Mouse (Mus musculus) ovary, postnatal 14 days (tissue): ENCODE measurements at regions not wholly inside any gene's neighbourhood (a gene's known extent, or its start where the extent isn't known, plus 50 kb on each side); places are given as distances from the start of the nearest gene placed in this dataset.

Source experiments
- DNase-seq: peaks from one replicate; pipeline ENCODE4 v3.0.0; 2022; ENCODE audit warnings: low spot score

DNA sequence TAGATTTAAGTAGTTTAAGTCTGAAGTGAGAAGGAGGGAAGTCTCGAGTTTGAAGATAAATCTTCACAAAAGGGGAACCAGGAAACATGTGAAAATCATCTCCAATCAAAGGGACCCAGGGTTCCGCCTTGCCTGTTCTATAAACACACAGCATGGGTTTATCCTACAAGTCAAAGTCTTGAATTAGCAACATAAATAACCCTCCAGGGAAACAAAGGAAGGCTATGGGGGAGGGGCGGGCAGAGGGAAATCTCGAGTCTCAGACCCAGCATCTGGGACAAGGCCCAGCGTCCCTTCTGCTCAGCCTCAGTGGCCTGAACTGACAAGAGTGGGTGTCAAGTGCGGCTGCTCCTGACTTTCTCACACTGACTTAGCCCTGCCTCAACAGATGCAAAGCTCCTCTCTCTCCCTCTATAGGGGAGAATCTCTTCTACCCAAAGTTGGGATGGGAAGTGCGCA, 240.3 kb upstream of the Lrig3 start:
- DNase-seq, result peak; percentile 2

DNA sequence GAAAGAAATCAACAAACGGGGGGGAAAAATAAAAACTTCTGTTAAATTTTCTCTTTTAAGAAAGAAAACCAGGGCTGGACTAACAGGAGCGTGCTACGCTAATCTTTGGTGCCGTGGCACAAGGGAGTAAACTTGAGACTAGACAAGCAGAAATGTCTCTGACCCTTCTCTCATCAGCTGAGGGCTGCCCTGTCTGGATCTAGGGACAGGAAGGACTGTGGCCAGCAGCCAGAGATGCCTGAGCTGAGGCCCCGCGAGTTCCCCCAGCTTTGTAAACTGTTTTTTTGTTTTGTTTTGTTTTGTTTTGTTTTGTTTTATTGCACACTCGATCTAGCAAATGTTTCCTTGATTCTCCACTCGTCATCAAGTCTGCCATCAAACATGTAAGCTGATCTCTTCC, 239.4 kb upstream of the Lrig3 start:
- no peak for DNase-seq

DNA sequence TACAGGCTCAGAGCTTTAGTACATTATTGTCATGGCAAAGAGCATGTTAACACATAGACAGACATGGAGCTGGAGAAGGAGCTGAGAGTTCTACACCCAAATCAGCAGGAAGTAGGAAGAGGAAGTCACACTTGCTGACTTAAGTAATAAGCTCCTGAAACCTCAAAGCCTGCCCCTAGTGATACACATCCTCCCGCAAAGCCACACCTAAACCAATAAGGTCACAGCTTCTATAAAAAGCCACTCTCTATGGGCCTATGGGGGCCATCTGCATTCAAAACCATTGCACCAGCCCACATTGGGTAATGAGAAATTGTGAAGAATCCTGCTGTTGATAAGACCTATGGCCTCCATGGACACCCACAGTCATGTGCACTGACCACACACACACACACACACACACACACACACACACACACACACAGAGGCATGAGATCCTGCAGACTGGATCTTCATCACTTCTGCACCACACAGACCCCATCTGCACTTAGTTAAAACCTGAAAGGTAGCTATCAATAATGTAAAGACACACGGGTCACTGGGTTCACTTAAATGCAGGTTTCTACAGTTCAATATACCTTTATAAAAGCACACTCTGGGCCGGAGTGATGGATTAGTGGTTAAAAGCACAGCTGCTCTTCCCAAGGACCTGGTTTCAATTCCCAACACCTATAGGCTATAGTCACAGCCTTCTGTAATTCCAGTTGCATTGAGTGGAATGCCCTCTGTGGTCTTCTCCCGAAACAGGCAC, 230.0 kb upstream of the Lrig3 start:
- no peak for DNase-seq

DNA sequence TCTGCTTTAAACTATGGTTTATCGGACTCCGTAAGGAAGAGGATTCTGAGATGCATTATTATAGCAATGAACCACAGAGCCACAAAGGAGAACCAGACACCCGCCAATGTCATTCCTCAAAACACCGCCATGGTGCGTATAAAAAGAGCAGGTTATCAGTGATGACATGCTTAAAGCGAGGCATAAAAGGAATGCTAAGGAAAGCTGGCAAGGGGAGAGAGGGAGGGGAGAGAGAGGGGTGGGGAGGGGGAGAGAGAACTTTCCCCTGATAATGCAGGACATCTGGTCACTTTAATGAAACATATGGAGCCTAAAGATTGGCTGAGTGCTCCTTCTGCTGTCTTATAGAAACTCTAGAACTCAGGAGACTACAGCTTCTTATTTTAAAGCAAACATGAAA, 222.8 kb upstream of the Lrig3 start:
- no peak for DNase-seq

- no peak for DNase-seq
Measured at GRCm38 (mm10) chr10:125749031-125749585, 216.9 kb upstream of the Lrig3 start.

GRCm38 (mm10) chr10:125752506-125753218, 213.3 kb upstream of the Lrig3 start:
- no peak for DNase-seq

DNA sequence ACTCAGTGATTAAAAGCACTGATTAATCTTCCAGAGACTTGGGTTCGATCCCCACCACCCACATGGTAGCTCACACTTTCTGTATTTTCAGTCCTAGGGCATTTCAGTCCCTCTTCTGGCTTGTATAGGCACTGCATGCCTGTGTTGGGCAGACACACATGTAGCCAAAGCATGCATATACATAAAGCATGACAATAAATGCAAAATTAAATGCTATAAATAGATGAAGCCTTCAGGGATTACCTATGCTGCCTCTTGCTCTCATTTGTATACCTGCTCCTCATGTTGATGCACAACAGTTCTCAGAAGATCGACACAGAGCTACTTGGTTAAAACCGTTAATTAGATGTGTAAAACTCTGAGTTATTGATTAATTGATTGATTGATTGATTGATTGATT, 206.8 kb upstream of the Lrig3 start:
- no peak for DNase-seq

DNA sequence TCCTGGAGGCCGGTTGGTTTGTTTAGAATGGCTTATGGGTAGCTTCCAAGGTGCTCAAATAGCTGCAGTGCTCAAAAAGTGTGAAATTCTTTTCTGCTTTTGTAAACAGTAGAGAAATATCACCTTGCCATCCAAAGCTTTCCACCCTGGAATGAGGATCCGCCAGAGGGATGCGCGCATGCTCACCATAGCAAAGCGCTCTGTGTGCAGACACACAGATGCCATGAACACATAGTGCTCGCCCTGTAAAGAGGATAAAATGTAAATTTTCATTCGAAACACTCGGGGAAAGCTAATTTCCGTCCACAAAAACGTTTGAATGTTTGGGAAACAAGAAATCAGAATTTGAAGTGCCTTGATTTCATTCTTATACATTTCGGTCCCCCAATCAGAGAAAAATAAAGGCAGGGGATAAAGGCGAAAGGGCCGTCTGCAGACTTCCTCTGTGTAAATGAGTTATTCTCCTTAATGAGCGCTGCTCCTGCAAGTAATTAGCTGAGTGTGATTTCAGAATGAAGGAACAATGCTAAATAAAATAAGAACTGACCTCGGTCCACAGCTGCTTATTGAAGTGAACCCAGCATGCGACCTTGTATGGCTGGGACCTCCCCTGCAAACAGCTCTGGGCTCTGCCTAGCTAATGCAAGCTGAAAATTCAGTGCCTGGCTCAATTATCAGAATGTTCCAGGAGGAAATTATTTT, 203.4 kb upstream of the Lrig3 start:
- DNase-seq, result no peak

GRCm38 (mm10) chr10:125764402-125765102, 201.4 kb upstream of the Lrig3 start:
- no peak for DNase-seq

GRCm38 (mm10) chr10:125765103-125765820, 200.7 kb upstream of the Lrig3 start:
- DNase-seq, result no peak

GRCm38 (mm10) chr10:125768281-125768680, 197.7 kb upstream of the Lrig3 start:
- DNase-seq, result no peak

DNA sequence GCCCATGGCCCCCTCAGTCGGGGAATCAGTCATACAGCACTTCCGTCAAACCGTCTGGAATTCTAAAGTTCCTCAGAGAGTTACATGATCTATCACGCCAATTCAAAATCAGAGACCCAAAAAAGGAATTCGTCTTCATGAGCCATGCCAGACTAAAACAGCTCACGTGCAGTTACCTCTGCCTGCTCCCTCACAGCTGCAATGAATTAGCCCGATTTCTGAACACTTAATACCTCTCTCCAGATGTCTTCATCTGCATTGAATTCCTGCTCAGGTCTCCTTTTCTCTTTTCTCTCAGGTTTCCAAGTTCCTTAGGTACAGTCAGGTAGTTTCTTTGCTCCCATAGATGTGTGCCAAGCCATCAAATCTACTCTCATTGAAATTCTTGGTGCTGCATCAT, 192.4 kb upstream of the Lrig3 start:
- no peak for DNase-seq

DNA sequence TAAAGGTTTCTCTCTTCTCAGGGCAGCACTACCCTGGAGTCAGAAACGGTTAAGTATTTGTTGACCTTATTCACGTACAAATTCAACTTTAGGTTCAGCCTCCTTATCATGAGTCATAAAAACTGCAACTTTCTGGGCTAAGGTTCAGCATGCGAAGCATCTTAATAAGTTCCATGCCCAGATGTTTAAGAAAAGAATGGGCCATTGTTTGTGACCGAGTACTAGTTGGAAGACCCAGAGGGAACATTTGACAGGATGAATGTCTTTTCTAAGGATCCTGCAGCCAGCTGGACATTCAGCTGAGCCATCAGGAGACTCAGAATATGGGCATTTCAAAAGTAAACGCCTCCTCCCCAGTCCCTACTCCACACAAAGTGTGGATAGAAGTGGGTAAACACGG, 183.5 kb upstream of the Lrig3 start:
- DNase-seq, result no peak

DNA sequence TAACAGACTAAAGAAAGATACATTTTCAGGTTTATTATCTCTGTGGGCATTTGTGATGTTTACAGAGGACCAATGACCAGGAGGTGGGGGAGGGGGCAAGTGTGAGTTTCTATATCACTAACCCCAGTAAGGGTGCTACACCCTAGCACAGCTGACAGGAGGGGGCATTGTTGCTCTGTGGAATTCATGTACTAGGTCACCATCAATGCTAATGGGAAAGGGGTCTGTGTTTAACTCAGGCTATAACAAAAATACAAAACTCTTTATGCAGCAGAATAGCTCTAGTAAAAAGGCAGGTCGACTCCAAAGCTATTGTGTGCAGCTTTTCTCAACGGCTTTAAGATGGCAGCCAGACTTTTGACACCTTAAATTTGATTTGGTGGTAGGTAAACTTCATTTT, 181.1 kb upstream of the Lrig3 start:
- peak; percentile 16 for DNase-seq

GRCm38 (mm10) chr10:125785448-125786196, 180.3 kb upstream of the Lrig3 start:
- DNase-seq, result no peak

DNA sequence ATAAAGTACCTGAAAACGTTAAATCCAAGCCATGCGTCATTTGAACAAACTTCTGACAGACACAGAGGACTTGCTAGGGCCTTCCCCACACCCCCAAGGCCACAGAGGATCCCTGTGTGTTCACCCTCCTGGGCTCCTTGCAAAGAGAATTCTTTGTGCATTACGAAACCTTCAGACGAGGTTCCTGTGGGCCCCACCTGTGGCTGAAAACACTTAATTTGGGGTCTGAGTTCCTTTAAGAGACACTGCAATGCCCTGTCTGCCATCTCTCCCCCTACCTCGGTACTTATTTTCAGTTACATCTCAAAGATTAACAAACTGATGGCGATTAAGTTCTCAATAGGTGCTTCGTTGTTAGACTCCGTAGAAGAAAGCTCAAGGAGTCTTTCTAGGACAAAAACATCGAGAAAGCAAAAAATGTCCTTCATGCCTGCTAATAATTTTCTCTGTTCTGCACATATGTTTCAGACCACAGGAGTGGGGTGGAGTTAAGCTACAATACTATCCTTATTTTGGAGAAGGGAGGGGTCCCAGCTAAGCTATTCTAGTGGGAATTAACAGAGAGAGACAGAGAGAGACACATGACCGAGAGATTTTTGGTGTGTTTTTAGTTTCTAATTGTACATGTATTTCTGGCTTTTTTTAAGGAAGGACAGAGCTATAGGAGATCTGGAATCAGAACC, 179.6 kb upstream of the Lrig3 start:
- no peak for DNase-seq

DNA sequence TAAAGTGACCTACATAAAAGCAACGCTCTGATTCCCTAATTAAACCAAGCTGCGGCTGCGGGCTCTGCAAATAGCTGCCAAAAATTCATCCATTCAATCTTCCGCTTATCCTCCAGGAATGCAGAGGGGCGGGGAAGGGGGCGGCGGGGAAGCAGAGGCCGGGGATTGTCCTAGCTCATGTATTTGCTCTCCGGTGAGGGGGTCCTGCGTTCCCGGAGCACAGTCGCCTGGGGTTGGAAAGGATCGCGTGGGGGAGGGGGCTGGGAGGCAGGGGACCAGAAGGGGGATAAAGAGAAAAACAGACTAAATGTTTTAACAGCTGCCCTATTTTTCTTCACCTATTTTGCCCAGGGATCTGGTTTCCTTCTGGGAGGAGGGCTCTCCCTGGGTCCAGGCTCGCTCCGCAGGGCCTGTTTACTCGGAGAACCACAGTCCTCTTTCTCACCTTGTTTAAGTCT, 179.1 kb upstream of the Lrig3 start:
- peak; percentile 10 for DNase-seq

- no peak for DNase-seq
Measured at GRCm38 (mm10) chr10:125787441-125788060, 178.4 kb upstream of the Lrig3 start.

DNA sequence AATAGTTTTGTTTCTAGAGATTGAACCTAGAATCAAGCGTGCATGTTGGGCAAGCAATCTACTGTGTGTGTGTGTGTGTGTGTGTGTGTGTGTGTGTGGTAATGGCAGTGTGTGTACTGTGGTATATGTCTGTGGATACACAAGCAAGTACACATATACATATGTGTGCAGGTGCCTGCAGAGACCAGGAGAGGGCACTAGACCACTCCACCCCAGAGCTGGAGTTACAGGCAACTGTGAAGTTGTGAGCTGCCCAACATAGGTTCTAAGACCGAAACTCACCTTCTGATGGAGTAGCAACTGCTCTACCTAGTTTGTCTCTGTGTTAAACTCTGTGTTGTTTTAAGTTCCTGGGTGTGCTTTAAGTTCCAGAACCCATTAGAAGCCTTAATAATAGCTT, 177.7 kb upstream of the Lrig3 start:
- no peak for DNase-seq
